Mouse (Mus musculus) limb, embryonic 12.5 days (tissue): ENCODE data around the gene Csf2ra. TPM values are rescaled to one million over a fixed set of nuclear protein-coding genes. Genes with fewer than 3 reads are reported as not detected.
A peak's percentile ranks its signal among the peaks of the same experiment; 100 is the strongest.
"Not testable (repeated sequence)": the region's sequence is repeated elsewhere in the genome, so short reads cannot be mapped to it uniquely, and the experiment has no call there.

Source experiments
- ATAC-seq: fragments of 200-750 bp; cut with Nextera tagmentation; 2 replicates; pipeline ENCODE4 v1.8.0; 2017; ENCODE audit warnings: low read depth, moderate TSS enrichment; ENCODE audit not compliant: insufficient number of reproducible peaks, insufficient read depth, low FRiP score, low TSS enrichment
- H3K27ac ChIP-seq: fragments of 300-500 bp; sonication (generic); 2 replicates; pipeline ENCODE4 v1.5.1; 2016; ENCODE audit warnings: mild to moderate bottlenecking, moderate library complexity
- H3K27me3 ChIP-seq: fragments of 300-500 bp; sonication (generic); 2 replicates; pipeline ENCODE4 v1.6.1; 2016; ENCODE audit warnings: mild to moderate bottlenecking, moderate library complexity
- H3K36me3 ChIP-seq: fragments of 300-500 bp; sonication (generic); 2 replicates; pipeline ENCODE4 v1.6.1; 2016; ENCODE audit warnings: mild to moderate bottlenecking, moderate library complexity
- H3K4me1 ChIP-seq: fragments of 300-500 bp; sonication (generic); replicated peaks from 2 replicates; pipeline ENCODE4 v1.6.1; 2016
- H3K4me2 ChIP-seq: fragments of 300-500 bp; sonication (generic); 2 replicates; pipeline ENCODE4 v1.6.1; 2016; ENCODE audit warnings: mild to moderate bottlenecking, moderate library complexity
- H3K4me3 ChIP-seq: fragments of 300-500 bp; sonication (generic); replicated peaks from 2 replicates; pipeline ENCODE4 v1.5.1; 2016; ENCODE audit warnings: mild to moderate bottlenecking
- H3K9ac ChIP-seq: fragments of 300-500 bp; sonication (generic); replicated peaks from 2 replicates; pipeline ENCODE4 v1.6.1; 2016; ENCODE audit warnings: mild to moderate bottlenecking, moderate library complexity
- H3K9me3 ChIP-seq: fragments of 300-500 bp; sonication (generic); 2 replicates; pipeline ENCODE4 v1.6.1; 2016; ENCODE audit warnings: mild to moderate bottlenecking, moderate library complexity
- WGBS: fragments of 180-500 bp; shearing (Covaris S2); methylation state at CpG from one replicate; pipeline ENCODE4 v1.1.7; 2016; 5-methylcytosine and 5-hydroxymethylcytosine counted together
- polyA plus RNA-seq: library from polyadenylated mRNA; unstranded; fragments of >200 nt; fragmentation: Nextera tagmentation; extraction: Ambion mirVana; gene quantifications from 2 replicates; pipeline ENCODE4 v1.2.1, GENCODE M21; 2016

Gene Csf2ra
- polyA plus RNA-seq, 1 experiment from 2014 or later: 22.8 TPM

GRCm38 (mm10) chr19:61256166-61256887 is 28.1 kb upstream of the Csf2ra start:
- H3K4me2 ChIP-seq: no peak overlapping the region
- ATAC-seq: no peak

GRCm38 (mm10) chr19:61247334-61247733 is 19.1 kb upstream of the Csf2ra start:
- not testable (repeated sequence) for H3K4me1 ChIP-seq, H3K4me2 ChIP-seq, H3K27me3 ChIP-seq, H3K9ac ChIP-seq, H3K4me3 ChIP-seq, ATAC-seq, H3K9me3 ChIP-seq, H3K27ac ChIP-seq, H3K36me3 ChIP-seq
- WGBS: 67% methylated on average over 4 of the region's 4 CpGs

More at GRCm38 (mm10) chr19:61256166-61256887, 28.1 kb upstream of the Csf2ra start:
- Histone ChIP-seq H3K4me3 (no peak overlapping the region), H3K27ac (no peak overlapping the region), H3K9ac (no peak overlapping the region), H3K4me1 (no peaks in the 10 kb centered on the region), H3K27me3 (no peaks in the 10 kb centered on the region), H3K9me3 (no peaks in the 10 kb centered on the region), H3K36me3 (no peaks in the 10 kb centered on the region)
- 92% methylated on average over 7 of the region's 7 CpGs for WGBS

DNA sequence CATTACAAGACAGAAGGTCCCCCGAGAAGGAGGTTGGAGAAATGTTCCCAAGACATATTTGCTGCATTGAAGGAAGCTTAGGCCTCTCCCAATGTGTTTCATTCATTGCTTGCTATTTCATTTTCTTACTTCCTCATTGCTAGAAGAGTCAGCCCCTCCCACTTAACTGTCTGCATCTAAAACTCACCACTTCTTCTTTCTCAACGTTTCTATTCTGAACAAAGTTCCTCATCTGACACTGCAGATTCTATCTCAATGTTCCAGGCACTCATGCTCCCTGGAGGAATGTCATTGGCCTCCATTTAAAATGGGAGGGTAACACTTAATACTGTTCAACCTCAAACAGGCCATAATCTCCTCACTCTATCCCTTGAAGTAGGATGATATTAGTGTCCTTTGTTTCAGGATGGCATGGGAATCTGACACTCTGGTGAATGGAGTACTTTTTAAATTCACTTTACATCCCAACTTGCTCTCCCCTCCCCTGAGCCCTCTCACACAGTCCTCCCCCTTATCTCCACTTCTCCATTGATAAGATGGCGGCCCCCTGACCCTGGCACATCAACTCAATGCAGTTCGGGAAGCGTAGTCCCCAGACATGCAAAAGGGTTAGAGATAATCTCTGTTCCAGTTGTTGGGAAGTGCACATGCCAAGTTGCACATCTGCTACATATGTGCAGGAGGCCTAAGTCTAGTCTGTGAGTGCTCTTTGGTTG is 16.6 kb upstream of the Csf2ra start:
- no peak for ATAC-seq
- Histone ChIP-seq H3K27me3 (no peaks in the 10 kb centered on the region), H3K27ac (no peak overlapping the region), H3K9ac (no peak overlapping the region), H3K4me3 (no peak overlapping the region), H3K4me2 (no peak overlapping the region), H3K9me3 (no peaks in the 10 kb centered on the region), H3K4me1 (no peaks in the 10 kb centered on the region), H3K36me3 (no peaks in the 10 kb centered on the region)
- WGBS: 76% methylated on average over 5 of the region's 5 CpGs

GRCm38 (mm10) chr19:61237967-61238366 is 9.7 kb upstream of the Csf2ra start:
- WGBS: 84% methylated on average over 2 of the region's 2 CpGs
- H3K4me3 ChIP-seq: no peak overlapping the region
- no peak overlapping the region for H3K9ac ChIP-seq
- no peaks in the 10 kb centered on the region for H3K27me3 ChIP-seq
- no peak overlapping the region for H3K4me2 ChIP-seq
- ATAC-seq: no peak
- no peaks in the 10 kb centered on the region for H3K36me3 ChIP-seq
- H3K27ac ChIP-seq: no peak overlapping the region
- no peaks in the 10 kb centered on the region for H3K4me1 ChIP-seq
- H3K9me3 ChIP-seq: no peaks in the 10 kb centered on the region

GRCm38 (mm10) chr19:61234532-61234931 is 6.3 kb upstream of the Csf2ra start:
- WGBS: 56% methylated on average over 5 of the region's 5 CpGs
- Histone ChIP-seq H3K4me3 (no peak overlapping the region), H3K36me3 (no peaks in the 10 kb centered on the region), H3K9me3 (no peaks in the 10 kb centered on the region), H3K9ac (no peak overlapping the region), H3K27me3 (no peaks in the 10 kb centered on the region), H3K4me2 (no peak overlapping the region), H3K27ac (no peak overlapping the region), H3K4me1 (no peaks in the 10 kb centered on the region)
- ATAC-seq: no peak

- H3K4me1 ChIP-seq: 0 out of 2 replicates have a peak, but pooled peaks cover 3% of the 10 kb centered on the region
Measured at GRCm38 (mm10) chr19:61226928-61227854, 1.0 kb downstream of the Csf2ra start.

GRCm38 (mm10) chr19:61226401-61226927 is 1.8 kb downstream of the Csf2ra start:
- peak; percentile 14; the same call in 1 of the 2 replicates for ATAC-seq
- Histone ChIP-seq H3K4me1 (0 out of 2 replicates have a peak, but pooled peaks cover 3% of the 10 kb centered on the region), H3K4me2 (peak overlapping the region; percentile 61), H3K9me3 (peaks cover 19% of the 10 kb centered on the region; the same call in 1 of the 2 replicates), H3K9ac (peak overlapping the region; percentile 31; the same call in 1 of the 2 replicates), H3K36me3 (no peaks in the 10 kb centered on the region), H3K27me3 (no peaks in the 10 kb centered on the region), H3K4me3 (peak overlapping the region; percentile 59), H3K27ac (peak overlapping the region; percentile 81)
- WGBS: 3% methylated on average over 67 of the region's 71 CpGs

More at GRCm38 (mm10) chr19:61226928-61227854, 1.0 kb downstream of the Csf2ra start:
- H3K27me3 ChIP-seq: no peaks in the 10 kb centered on the region
- peaks cover 19% of the 10 kb centered on the region; the same call in 1 of the 2 replicates for H3K9me3 ChIP-seq
- no peaks in the 10 kb centered on the region for H3K36me3 ChIP-seq
- 3% methylated on average over 71 of the region's 71 CpGs for WGBS
- peak overlapping the region; percentile 59 for H3K4me3 ChIP-seq
- peak overlapping the region; percentile 81 for H3K27ac ChIP-seq
- H3K4me2 ChIP-seq: peak overlapping the region; percentile 61
- ATAC-seq: peak; percentile 79
- H3K9ac ChIP-seq: peak overlapping the region; percentile 31; the same call in 1 of the 2 replicates

- Histone ChIP-seq H3K27ac (peak overlapping the region; percentile 81), H3K27me3 (no peaks in the 10 kb centered on the region), H3K4me2 (peak overlapping the region; percentile 61), H3K4me1 (0 out of 2 replicates have a peak, but pooled peaks cover 3% of the 10 kb centered on the region), H3K4me3 (peak overlapping the region; percentile 59), H3K36me3 (no peaks in the 10 kb centered on the region), H3K9me3 (peaks cover 19% of the 10 kb centered on the region; the same call in 1 of the 2 replicates), H3K9ac (0 out of 2 replicates have a peak overlapping the region, but pooled peaks have one; percentile 31)
- ATAC-seq: peak; percentile 37
- WGBS: 7% methylated on average over 66 of the region's 70 CpGs
Measured at GRCm38 (mm10) chr19:61225526-61226400, 2.5 kb downstream of the Csf2ra start.

DNA sequence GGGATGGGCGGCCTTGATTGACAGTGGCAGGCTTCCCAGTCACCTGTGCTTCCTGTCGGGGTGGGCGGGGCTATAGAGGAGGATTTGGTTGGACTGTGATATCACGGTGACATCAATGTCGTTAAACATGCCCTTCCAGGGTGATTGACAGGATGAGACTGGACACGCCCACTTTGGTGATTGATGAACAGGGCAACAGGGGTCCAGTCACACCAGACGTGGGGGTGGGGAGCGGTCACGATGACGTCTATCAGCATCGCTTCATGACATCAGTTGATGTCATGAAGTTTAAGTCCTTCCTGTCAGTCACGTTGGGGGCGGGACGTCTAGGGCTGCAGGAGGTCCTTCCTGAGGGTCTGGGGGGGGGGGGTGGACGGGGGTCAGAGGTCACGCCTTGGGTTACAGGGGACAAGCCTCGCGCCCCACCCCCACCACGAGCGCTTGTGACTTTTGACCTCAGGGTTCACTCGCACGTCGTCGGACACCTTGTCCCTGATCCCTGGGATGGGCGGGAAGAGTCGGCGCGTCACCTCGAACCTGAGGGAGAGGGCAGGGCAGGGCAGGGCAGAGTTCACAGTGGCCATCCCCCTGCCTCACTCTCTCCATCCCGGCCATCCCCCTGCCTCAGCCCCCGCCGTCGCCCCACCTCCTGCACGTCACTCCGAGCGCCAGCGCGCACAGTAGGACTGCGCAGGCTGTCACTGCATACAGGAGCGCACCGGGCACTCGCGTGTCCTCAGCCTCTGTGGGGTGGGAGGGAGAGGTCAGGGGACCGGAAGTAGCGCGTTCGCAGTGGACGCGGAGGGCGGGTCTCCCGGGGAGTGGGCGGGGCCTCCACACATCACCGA is 3.3 kb downstream of the Csf2ra start:
- H3K27ac ChIP-seq: no peak overlapping the region
- ATAC-seq: peak; percentile 5; the same call in 1 of the 2 replicates

More for the DNA sequence above, 3.3 kb downstream of the Csf2ra start:
- WGBS: 27% methylated on average over 53 of the region's 53 CpGs
- Histone ChIP-seq H3K9ac (no peak overlapping the region; the same call in 1 of the 2 replicates), H3K4me3 (peak overlapping the region; percentile 59), H3K9me3 (peaks cover 19% of the 10 kb centered on the region; the same call in 1 of the 2 replicates), H3K4me2 (peak overlapping the region; percentile 61), H3K27me3 (no peaks in the 10 kb centered on the region), H3K4me1 (0 out of 2 replicates have a peak, but pooled peaks cover 3% of the 10 kb centered on the region), H3K36me3 (no peaks in the 10 kb centered on the region)
